Mouse (Mus musculus) thymus, adult 2 months (tissue): ENCODE measurements around the gene Gm49394. TPM values are rescaled to one million over a fixed set of nuclear protein-coding genes. Genes with fewer than 3 reads are reported as not detected.

ENCODE experiments used
- DNase-seq: peaks from one replicate; pipeline ENCODE4 v3.0.0; 2021
- H3K27ac ChIP-seq: fragments of 200-500 bp; 2 replicates; pipeline ENCODE4 v1.5.1; 2012; ENCODE audit warnings: low read length, control low read depth; ENCODE audit not compliant: control insufficient read depth, insufficient read depth
- H3K27me3 ChIP-seq: fragments of 200-500 bp; 2 replicates; pipeline ENCODE4 v1.6.1; 2012; ENCODE audit warnings: mild to moderate bottlenecking, low read length, moderate library complexity, mixed read lengths; ENCODE audit not compliant: control insufficient read depth, insufficient read depth
- H3K36me3 ChIP-seq: fragments of 200-500 bp; 2 replicates; pipeline ENCODE4 v1.6.1; 2012; ENCODE audit warnings: mild to moderate bottlenecking, low read length, moderate library complexity; ENCODE audit not compliant: control insufficient read depth, insufficient read depth
- H3K4me1 ChIP-seq: fragments of 200-500 bp; replicated peaks from 2 replicates; pipeline ENCODE4 v1.6.1; 2012; ENCODE audit warnings: low read length; ENCODE audit not compliant: control insufficient read depth, insufficient read depth
- H3K4me3 ChIP-seq: fragments of 200-500 bp; 2 replicates; pipeline ENCODE4 v1.5.1; 2012; ENCODE audit warnings: mild to moderate bottlenecking, low read length, control low read depth, moderate library complexity; ENCODE audit not compliant: control insufficient read depth, insufficient read depth
- CTCF ChIP-seq: fragments of 200-500 bp; IDR thresholded peaks from 2 replicates; pipeline ENCODE4 v1.5.1; 2012; ENCODE audit warnings: mild to moderate bottlenecking, control low read depth, low read length, moderate library complexity, borderline replicate concordance; ENCODE audit not compliant: control insufficient read depth, poor library complexity, insufficient read depth; ENCODE audit errors: extremely low read depth
- POLR2A ChIP-seq: fragments of 200-500 bp; IDR thresholded peaks from 2 replicates; pipeline ENCODE4 v1.6.1; 2012; ENCODE audit warnings: mild to moderate bottlenecking, low read length, control low read depth, moderate library complexity; ENCODE audit not compliant: control insufficient read depth, poor library complexity, insufficient read depth; ENCODE audit errors: extremely low read depth
- WGBS: fragments of 180-500 bp; shearing (Covaris S2); methylation state at CpG from one replicate; pipeline ENCODE4 v1.1.7; 2018; 5-methylcytosine and 5-hydroxymethylcytosine counted together
- polyA plus RNA-seq: library from polyadenylated mRNA; depleted of rRNA; stranded (reverse); fragments of >200 nt; gene quantifications from 2 replicates; pipeline ENCODE4 v1.2.3, GENCODE M21; 2012

Gene Gm49394
- polyA plus RNA-seq, 1 experiment = 0.11 TPM

DNA sequence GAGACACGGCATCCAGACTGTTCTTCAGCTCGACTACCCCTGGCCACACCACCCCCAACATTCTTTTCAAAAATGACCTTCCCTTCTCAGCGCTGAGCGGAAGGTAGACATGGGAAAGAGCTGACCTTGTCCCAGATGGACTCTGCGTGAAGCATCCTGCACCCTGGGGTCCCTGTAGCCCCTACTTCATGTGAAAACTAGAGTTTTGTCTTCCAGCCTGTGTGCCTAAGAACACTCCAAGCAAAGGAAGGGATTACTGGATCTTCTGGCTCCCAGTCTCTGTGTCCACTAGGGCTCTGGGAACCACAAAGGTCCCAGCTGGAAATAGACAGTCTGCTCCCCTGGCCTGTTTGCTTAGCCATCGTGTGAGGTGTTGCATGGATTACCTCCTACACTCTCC lies 5.4 kb upstream of the Gm49394 start:
- no peak for TF ChIP-seq POLR2A
- no peak overlapping the region for H3K4me3 ChIP-seq
- WGBS = 77% methylated on average over 6 of the region's 6 CpGs

DNA sequence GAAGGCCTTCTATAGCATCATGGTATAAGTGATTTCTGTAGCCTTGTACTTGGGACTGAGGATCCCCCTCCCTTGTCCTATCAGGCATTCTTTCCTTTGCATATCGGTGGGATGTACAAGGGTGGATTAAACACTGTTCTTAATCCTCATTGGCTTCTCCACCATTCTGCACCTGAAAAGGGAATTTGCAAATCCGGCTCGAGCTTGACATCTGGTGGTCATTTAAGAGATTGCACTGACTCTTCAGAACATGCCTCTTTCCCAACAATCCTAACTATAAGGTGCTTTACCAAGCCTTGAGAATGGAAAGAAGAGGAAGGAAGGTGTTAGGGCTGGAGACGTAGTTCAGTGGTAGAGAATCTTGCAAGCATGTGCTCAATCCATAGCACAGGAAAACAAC lies 2.4 kb upstream of the Gm49394 start:
- no peak for DNase-seq
- WGBS = 18% methylated on average over 4 of the region's 4 CpGs

More for the DNA sequence above, 5.4 kb upstream of the Gm49394 start:
- Histone ChIP-seq H3K4me1 (no peaks in the 10 kb centered on the region), H3K27ac (no peak overlapping the region), H3K27me3 (no peaks in the 10 kb centered on the region), H3K36me3 (no peaks in the 10 kb centered on the region)
- no peak for DNase-seq

DNA sequence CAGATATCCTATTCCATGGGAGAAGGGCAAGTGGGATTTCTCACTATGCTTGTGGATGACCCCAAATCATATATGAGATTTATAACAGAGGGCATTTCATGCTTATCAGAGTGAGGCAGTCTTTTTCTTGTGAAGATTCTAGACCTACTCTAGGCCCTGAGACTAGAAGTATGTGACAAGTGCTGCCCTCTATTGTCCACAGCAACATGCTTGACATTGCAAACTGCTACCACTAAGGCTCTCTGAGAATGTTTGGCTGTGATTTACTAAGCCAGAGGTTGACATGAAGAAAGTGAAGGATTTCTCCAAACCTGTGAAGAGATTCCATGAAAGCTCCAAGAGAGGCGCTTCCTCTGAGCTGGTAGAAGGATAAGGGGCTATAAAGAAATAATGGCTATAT lies 1.3 kb upstream of the Gm49394 start:
- 80% methylated on average over 1 of the region's 1 CpGs for WGBS
- no peak overlapping the region for H3K4me3 ChIP-seq
- H3K27ac ChIP-seq = no peak overlapping the region
- no peak for DNase-seq
- no peaks in the 10 kb centered on the region for H3K27me3 ChIP-seq
- TF ChIP-seq CTCF (no peak), POLR2A (no peak)
- no peaks in the 10 kb centered on the region for H3K4me1 ChIP-seq
- no peaks in the 10 kb centered on the region for H3K36me3 ChIP-seq

More for the DNA sequence above, 2.4 kb upstream of the Gm49394 start:
- H3K27ac ChIP-seq = no peak overlapping the region
- H3K36me3 ChIP-seq = no peaks in the 10 kb centered on the region
- no peak overlapping the region for H3K4me3 ChIP-seq
- H3K4me1 ChIP-seq = no peaks in the 10 kb centered on the region
- H3K27me3 ChIP-seq = no peaks in the 10 kb centered on the region
- TF ChIP-seq POLR2A (no peak), CTCF (no peak)

DNA sequence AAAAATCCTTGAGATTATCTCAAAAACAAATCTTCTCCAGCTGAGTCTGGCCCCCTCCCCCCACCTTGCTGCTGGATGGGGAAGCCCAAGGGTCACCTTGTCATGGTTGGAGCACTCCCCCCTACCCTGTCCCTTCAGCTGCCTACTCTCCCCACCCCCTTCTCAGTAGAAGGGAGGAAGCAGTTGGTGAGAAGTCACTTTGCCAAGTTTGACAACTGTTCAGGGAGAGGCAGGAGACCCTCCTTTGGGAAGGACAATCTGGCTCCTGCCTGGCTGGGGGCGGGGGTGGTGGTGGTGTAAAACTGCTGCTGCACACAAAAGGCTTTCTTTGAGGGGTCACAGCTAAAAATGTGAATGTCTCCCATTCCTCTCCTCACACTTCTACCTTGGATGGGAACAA lies 1.4 kb downstream of the Gm49394 start:
- H3K27ac ChIP-seq = no peak overlapping the region
- TF ChIP-seq CTCF (no peak), POLR2A (no peak)
- 95% methylated on average over 1 of the region's 1 CpGs for WGBS
- no peaks in the 10 kb centered on the region for H3K4me1 ChIP-seq
- H3K4me3 ChIP-seq = no peak overlapping the region
- H3K27me3 ChIP-seq = peaks cover 7% of the 10 kb centered on the region; the same call in 1 of the 2 replicates
- no peak for DNase-seq
- no peaks in the 10 kb centered on the region for H3K36me3 ChIP-seq

DNA sequence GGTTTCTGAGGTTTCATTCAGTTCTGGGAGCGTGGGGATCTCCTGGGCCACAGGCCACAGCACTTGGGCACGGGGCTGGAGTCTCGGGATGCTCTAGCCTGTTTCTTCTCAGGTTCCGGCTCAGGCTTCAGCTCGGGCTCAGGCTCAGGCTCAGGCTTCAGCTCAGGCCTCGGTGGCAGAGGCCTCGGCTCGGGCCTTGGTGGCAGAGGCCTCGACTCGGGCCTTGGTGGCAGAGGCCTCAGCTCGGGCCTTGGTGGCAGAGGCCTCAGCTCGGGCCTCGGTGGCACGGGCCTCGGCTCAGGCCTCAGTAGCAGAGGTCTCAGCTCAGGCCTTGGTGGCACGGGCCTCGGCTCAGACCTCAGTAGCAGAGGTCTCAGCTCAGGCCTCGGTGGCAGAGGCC lies 2.2 kb downstream of the Gm49394 start:
- DNase-seq = no peak
- H3K4me3 ChIP-seq = no peak overlapping the region
- TF ChIP-seq POLR2A = no peak
- 0 out of 2 replicates have a peak, but pooled peaks have one; percentile 11 for TF ChIP-seq CTCF
- H3K4me1 ChIP-seq = no peaks in the 10 kb centered on the region
- H3K36me3 ChIP-seq = no peaks in the 10 kb centered on the region
- H3K27ac ChIP-seq = no peak overlapping the region
- H3K27me3 ChIP-seq = peaks cover 7% of the 10 kb centered on the region; the same call in 1 of the 2 replicates
- WGBS = 96% methylated on average over 18 of the region's 18 CpGs

DNA sequence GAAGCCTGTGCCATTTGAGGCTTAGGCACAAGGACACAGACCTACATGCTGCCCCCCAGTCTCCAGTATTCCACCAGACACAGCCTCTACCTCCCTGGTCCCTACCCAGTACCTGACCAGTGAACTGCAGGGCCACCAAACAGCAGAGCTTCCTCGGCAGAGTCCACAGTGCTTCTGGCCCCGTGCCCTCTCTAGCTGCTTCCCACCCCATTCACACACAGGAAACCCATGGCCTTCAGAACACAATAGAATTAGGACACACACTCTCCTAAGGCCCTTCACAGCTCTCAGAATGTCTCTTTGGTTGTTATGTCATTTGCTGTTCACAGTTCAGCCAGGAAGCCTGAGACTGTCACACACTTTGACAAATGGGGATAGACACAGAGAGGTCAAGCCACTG lies 3.1 kb downstream of the Gm49394 start, which contains the start of gene Igf2:
Igf2 (minus strand) TSS at position 158 of the 400 bp plus-strand sequence.
- peaks cover 7% of the 10 kb centered on the region; the same call in 1 of the 2 replicates for H3K27me3 ChIP-seq
- 56% methylated on average over 2 of the region's 2 CpGs for WGBS
- H3K27ac ChIP-seq = no peak within 1 kb of the TSS
- no peaks in the 10 kb centered on the region for H3K4me1 ChIP-seq
- H3K4me3 ChIP-seq = no peak within 1 kb of the TSS
- no peak for DNase-seq
- H3K36me3 ChIP-seq = no peaks in the 10 kb centered on the region
- TF ChIP-seq CTCF (no peak), POLR2A (no peak)

DNA sequence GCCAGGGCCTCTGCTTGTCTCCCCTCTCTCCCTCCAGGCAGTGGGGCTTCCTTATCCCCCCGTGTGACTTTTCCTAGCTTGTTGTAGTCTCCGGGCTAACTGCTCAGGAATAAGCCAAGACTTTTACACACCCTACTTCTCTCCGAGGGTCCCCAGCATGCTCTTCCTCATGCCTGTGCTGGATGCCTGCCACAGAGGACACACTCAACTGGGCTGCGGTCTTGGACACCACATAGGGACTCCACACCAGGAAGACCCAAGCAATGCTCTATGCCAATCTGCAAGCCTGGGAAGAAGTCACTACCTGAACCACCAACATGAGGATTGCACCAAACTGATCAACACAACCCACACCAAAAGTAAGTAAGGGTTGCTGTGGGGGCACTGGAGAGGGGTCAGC lies 3.6 kb downstream of the Gm49394 start:
- no peaks in the 10 kb centered on the region for H3K36me3 ChIP-seq
- no peak overlapping the region for H3K27ac ChIP-seq
- peaks cover 9% of the 10 kb centered on the region for H3K27me3 ChIP-seq
- no peaks in the 10 kb centered on the region for H3K4me1 ChIP-seq
- no peak overlapping the region for H3K4me3 ChIP-seq
- no peak for DNase-seq
- WGBS = 82% methylated on average over 4 of the region's 4 CpGs
- TF ChIP-seq POLR2A (no peak), CTCF (no peak)
